Mouse (Mus musculus) MEL (cell line): Measurements from ENCODE around the gene Rcor1. TPM values are rescaled to one million over a fixed set of nuclear protein-coding genes. Genes with fewer than 3 reads are reported as not detected.

Experiments used
- DNase-seq: peaks from one replicate; pipeline ENCODE4 v3.0.0; 2011; ENCODE audit warnings: low read depth, low spot score
- H3K27ac ChIP-seq: 2 replicates; pipeline ENCODE4 v1.5.1; 2012; ENCODE audit warnings: low read depth, mild to moderate bottlenecking, control low read depth, low read length, moderate library complexity; ENCODE audit not compliant: control insufficient read depth
- H3K27me3 ChIP-seq, 2 experiments: fragments of 150-350 bp in 1 of 2; sonication (generic) in 1 of 2; 2 replicates each; pipeline ENCODE4 v1.6.1; 2012; ENCODE audit warnings: low read length in 2 of 2, mild to moderate bottlenecking in 2 of 2, improper control_type of control experiment in 1 of 2, moderate library complexity in 1 of 2; ENCODE audit not compliant: insufficient read depth in 2 of 2, control insufficient read depth in 1 of 2
- H3K36me3 ChIP-seq, 2 experiments: 2 replicates each; pipeline ENCODE4 v1.6.1; 2012 to 2014; ENCODE audit warnings: low read length in 2 of 2, improper control_type of control experiment in 1 of 2, inconsistent platforms in 1 of 2, mild to moderate bottlenecking in 1 of 2; ENCODE audit not compliant: insufficient read depth in 2 of 2, control insufficient read depth in 1 of 2
- H3K4me1 ChIP-seq, 2 experiments: fragments of 150-350 bp in 1 of 2; sonication (generic) in 1 of 2; 2 replicates each; pipeline ENCODE4 v1.6.1; 2012; ENCODE audit warnings: low read length in 2 of 2, improper control_type of control experiment in 1 of 2, mild to moderate bottlenecking in 1 of 2; ENCODE audit not compliant: insufficient read depth in 2 of 2, control insufficient read depth in 1 of 2
- H3K4me3 ChIP-seq, 2 experiments: fragments of 150-350 bp in 1 of 2; sonication (generic) in 1 of 2; 2 replicates each; pipeline ENCODE4 v1.5.1; 2012; ENCODE audit warnings: low read depth in 2 of 2, low read length in 2 of 2, mild to moderate bottlenecking in 2 of 2, moderate library complexity in 2 of 2, control low read depth in 1 of 2, improper control_type of control experiment in 1 of 2; ENCODE audit not compliant: control insufficient read depth in 1 of 2, insufficient read depth in 1 of 2
- H3K79me2 ChIP-seq: 2 replicates; pipeline ENCODE4 v1.6.1; 2012; ENCODE audit warnings: mild to moderate bottlenecking, low read length, moderate library complexity; ENCODE audit not compliant: control insufficient read depth, poor library complexity, insufficient read depth
- H3K9ac ChIP-seq: 2 replicates; pipeline ENCODE4 v1.6.1; 2012; ENCODE audit warnings: low read depth, mild to moderate bottlenecking, control low read depth, low read length, moderate library complexity; ENCODE audit not compliant: control insufficient read depth, poor library complexity, severe bottlenecking
- H3K9me3 ChIP-seq: fragments of 150-350 bp; sonication (generic); replicated peaks from 2 replicates; pipeline ENCODE4 v1.6.1; 2012; ENCODE audit warnings: mild to moderate bottlenecking, low read length, improper control_type of control experiment, moderate library complexity; ENCODE audit not compliant: insufficient read depth
- CTCF ChIP-seq, 3 experiments: IDR thresholded peaks in 2 of 3; conservative IDR thresholded peaks in 1 of 3; 2 replicates each; pipeline ENCODE4 v1.5.1; 2011 to 2012; ENCODE audit warnings: low read length in 3 of 3, low read depth in 2 of 3, mild to moderate bottlenecking in 2 of 3, improper control_type of control experiment in 1 of 3, inconsistent platforms in 1 of 3, mixed read lengths in 1 of 3, moderate library complexity in 1 of 3; ENCODE audit not compliant: control insufficient read depth in 1 of 3, insufficient read depth in 1 of 3, poor library complexity in 1 of 3, severe bottlenecking in 1 of 3
- ELF1 ChIP-seq: IDR thresholded peaks from 2 replicates; pipeline ENCODE4 v1.6.1; 2014; ENCODE audit warnings: low read depth, mild to moderate bottlenecking, inconsistent platforms, low read length, improper control_type of control experiment, moderate library complexity
- EP300 ChIP-seq, 2 experiments: IDR thresholded peaks; 2 replicates each; pipeline ENCODE4 v1.6.1; 2011; ENCODE audit warnings: improper control_type of control experiment in 2 of 2, low read length in 2 of 2, low read depth in 1 of 2, mild to moderate bottlenecking in 1 of 2
- MAFK ChIP-seq: IDR thresholded peaks from 2 replicates; pipeline ENCODE4 v1.6.1; 2011; ENCODE audit warnings: low read depth, mild to moderate bottlenecking, low read length, improper control_type of control experiment, borderline replicate concordance
- MYB ChIP-seq: IDR thresholded peaks from 2 replicates; pipeline ENCODE4 v1.6.1; 2011; ENCODE audit warnings: mild to moderate bottlenecking, low read depth, low read length, improper control_type of control experiment
- POLR2AphosphoS2 ChIP-seq: IDR thresholded peaks from 2 replicates; pipeline ENCODE4 v1.6.1; 2011; ENCODE audit warnings: low read length, improper control_type of control experiment
- RAD21 ChIP-seq: IDR thresholded peaks from 2 replicates; pipeline ENCODE4 v1.6.1; 2011; ENCODE audit warnings: mild to moderate bottlenecking, low read depth, low read length, improper control_type of control experiment
- SMC3 ChIP-seq: IDR thresholded peaks from 2 replicates; pipeline ENCODE4 v1.6.1; 2011; ENCODE audit warnings: low read depth, low read length, improper control_type of control experiment
- TAL1 ChIP-seq: IDR thresholded peaks from 2 replicates; pipeline ENCODE4 v1.6.1; 2012; ENCODE audit warnings: mild to moderate bottlenecking, inconsistent platforms, low read length, moderate library complexity, mixed read lengths
- TCF12 ChIP-seq: IDR thresholded peaks from 2 replicates; pipeline ENCODE4 v1.6.1; 2014; ENCODE audit warnings: low read depth, mild to moderate bottlenecking, inconsistent platforms, low read length, improper control_type of control experiment, moderate library complexity
- UBTF ChIP-seq: IDR thresholded peaks from 2 replicates; pipeline ENCODE4 v1.6.1; 2012; ENCODE audit warnings: low read depth, mild to moderate bottlenecking, inconsistent platforms, low read length, improper control_type of control experiment, moderate library complexity, borderline replicate concordance; ENCODE audit not compliant: insufficient read depth
- USF2 ChIP-seq, 2 experiments: IDR thresholded peaks; 2 replicates each; pipeline ENCODE4 v1.6.1; 2011 to 2012; ENCODE audit warnings: improper control_type of control experiment in 2 of 2, low read length in 2 of 2, borderline replicate concordance in 1 of 2, inconsistent platforms in 1 of 2, low read depth in 1 of 2, mild to moderate bottlenecking in 1 of 2; ENCODE audit not compliant: insufficient read depth in 1 of 2
- ZC3H11A ChIP-seq: IDR thresholded peaks from 2 replicates; pipeline ENCODE4 v1.6.1; 2012; ENCODE audit warnings: low read depth, mild to moderate bottlenecking, inconsistent platforms, low read length, improper control_type of control experiment
- ZMIZ1 ChIP-seq: IDR thresholded peaks from 2 replicates; pipeline ENCODE4 v1.6.1; 2012; ENCODE audit warnings: low read depth, mild to moderate bottlenecking, inconsistent platforms, low read length, improper control_type of control experiment, moderate library complexity
- polyA plus RNA-seq, 2 experiments: library from polyadenylated mRNA; stranded (reverse) in 1 of 2; unstranded in 1 of 2; fragments of >175 nt in 1 of 2; fragments of >200 nt in 1 of 2; gene quantifications; 2 replicates each; pipeline versions ENCODE4 v1.2.1 to v1.2.4; 2012; ENCODE audit warnings: low replicate concordance in 2 of 2, low read depth in 1 of 2; ENCODE audit not compliant: insufficient read length in 2 of 2, insufficient read depth in 1 of 2, missing spikeins in 1 of 2
- total RNA-seq: library from RNA; depleted of rRNA; stranded (reverse); fragments of 300-350 nt; gene quantifications from 2 replicates; pipeline ENCODE4 v1.2.3, GENCODE M21; 2012

The Rcor1 gene
- total and polyA plus RNA-seq, 3 experiments, result 23.1 to 44.3 (median 37.1) TPM

DNA sequence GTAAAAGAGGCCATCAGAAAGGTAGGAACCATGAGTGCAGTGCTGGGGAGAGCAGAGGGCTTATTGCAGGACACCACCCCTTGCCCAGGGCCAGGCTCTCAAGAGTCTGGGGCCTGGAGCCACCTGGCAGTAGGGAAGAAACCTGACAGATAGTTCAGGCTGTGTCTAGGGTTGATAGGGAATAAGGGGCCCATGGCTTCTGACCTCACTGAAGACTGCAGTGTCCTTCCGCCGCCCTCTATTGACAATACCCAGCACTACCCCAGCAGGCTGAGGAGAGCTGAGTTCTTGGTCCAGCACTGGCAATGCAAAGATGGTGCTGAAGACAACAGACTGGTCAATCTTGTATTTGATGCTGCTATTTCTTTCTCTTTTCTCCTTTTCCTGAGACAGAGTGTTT is 97.9 kb downstream of the Rcor1 start:
- Histone ChIP-seq H3K36me3 (no peaks in the 10 kb centered on the region), H3K9ac (no peak overlapping the region)
- peak; percentile 30 for TF ChIP-seq ZC3H11A
- TF ChIP-seq ZMIZ1, result no peak
- TF ChIP-seq TAL1, result no peak
- TF ChIP-seq USF2 (IDR thresholded peaks at IDR 0.05; ENCODE audit: borderline replicate concordance in 1 of 2, insufficient read depth in 1 of 2, low read depth in 1 of 2, low read length in 2 of 2), result no peak
- TF ChIP-seq SMC3, result peak; percentile 49
- TF ChIP-seq CTCF (IDR thresholded peaks at IDR 0.05 in 2 of 3, conservative IDR thresholded peaks at IDR 0.05 in 1 of 3; ENCODE audit: control insufficient read depth in 1 of 3, insufficient read depth in 1 of 3, low read depth in 2 of 3, low read length in 3 of 3, poor library complexity in 1 of 3, severe bottlenecking in 1 of 3), result peak; percentile 41 to 61 (median 55)
- no peak for TF ChIP-seq MYB
- TF ChIP-seq EP300 (IDR thresholded peaks at IDR 0.05; ENCODE audit: low read depth in 1 of 2, low read length in 2 of 2), result no peak
- TF ChIP-seq TCF12, result no peak
- no peak for TF ChIP-seq UBTF
- no peak for TF ChIP-seq POLR2AphosphoS2
- TF ChIP-seq RAD21, result peak; percentile 58
- TF ChIP-seq ELF1, result no peak
- TF ChIP-seq, all 39 proteins: peak for 4
- DNase-seq, result peak; percentile 41
- H3K27me3 ChIP-seq, result no peaks in the 10 kb centered on the region; a peak in 1 of 4 replicates
- no peak overlapping the region for H3K4me3 ChIP-seq
- H3K79me2 ChIP-seq, result no peaks in the 10 kb centered on the region
- H3K9me3 ChIP-seq, result no peaks in the 10 kb centered on the region
- H3K27ac ChIP-seq, result no peak overlapping the region
- H3K4me1 ChIP-seq, result no peaks in the 10 kb centered on the region

DNA sequence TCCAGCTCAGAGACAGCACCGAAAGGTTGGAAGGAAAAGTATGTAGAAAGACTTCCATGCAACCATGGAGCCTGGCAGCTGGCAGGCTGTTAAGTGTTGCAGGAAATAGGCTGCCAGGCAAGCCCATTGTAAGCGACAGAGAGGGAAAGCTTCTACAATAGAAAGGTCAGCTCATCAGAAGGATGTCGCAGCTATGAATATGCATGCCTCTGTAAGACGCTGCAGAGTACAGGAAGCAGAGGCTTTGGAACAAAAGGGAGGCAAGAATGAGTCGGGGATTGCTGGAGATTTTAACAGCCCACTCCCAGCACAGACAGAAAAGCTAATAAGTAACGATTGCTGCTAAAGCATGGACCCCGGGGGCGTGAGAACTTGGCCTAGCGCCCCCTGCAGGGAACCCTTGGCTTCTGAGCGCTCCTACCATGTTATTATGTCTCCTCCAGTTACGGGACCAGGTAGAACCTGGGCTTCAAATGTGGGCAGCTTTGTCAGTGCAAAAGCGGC is 103.9 kb downstream of the Rcor1 start:
- H3K79me2 ChIP-seq, result no peaks in the 10 kb centered on the region

More for the DNA sequence above, 103.9 kb downstream of the Rcor1 start:
- H3K9ac ChIP-seq, result no peak overlapping the region
- TF ChIP-seq MAFK (no peak), CTCF (IDR thresholded peaks at IDR 0.05 in 2 of 3, conservative IDR thresholded peaks at IDR 0.05 in 1 of 3; ENCODE audit: control insufficient read depth in 1 of 3, insufficient read depth in 1 of 3, low read depth in 2 of 3, low read length in 3 of 3, poor library complexity in 1 of 3, severe bottlenecking in 1 of 3) (peak; percentile 40 to 71 (median 44)), SMC3 (peak; percentile 31; the same call in 1 of the 2 replicates)
- H3K36me3 ChIP-seq, result no peaks in the 10 kb centered on the region
- H3K4me3 ChIP-seq, result no peak overlapping the region
- DNase-seq, result no peak
- no peaks in the 10 kb centered on the region for H3K9me3 ChIP-seq
- H3K4me1 ChIP-seq, result 0 out of 4 replicates have a peak, but pooled peaks cover 0 to under 1% of the 10 kb centered on the region in 2 experiments
- no peak overlapping the region for H3K27ac ChIP-seq
- H3K27me3 ChIP-seq, result no peaks in the 10 kb centered on the region
